Mouse (Mus musculus): ENCODE data around the gene Scgb1b11.
"Not testable (repeated sequence)": the region's sequence is repeated elsewhere in the genome, so short reads cannot be mapped to it uniquely, and the experiment has no call there.

Gene Scgb1b11

GRCm38 (mm10) chr7:32222540-32222939, at the start of gene Scgb1b11:
Gene Scgb1b11 (plus strand): TSS chr7:32222840.
- DNase-seq (ENCODE audit: low spot score in 2 of 2), result not testable (repeated sequence)

GRCm38 (mm10) chr7:32211045-32211444, 11.6 kb upstream of the Scgb1b11 start, which contains the start of gene Scgb2b11:
Gene Scgb2b11 (minus strand): TSS chr7:32211145.
- not testable (repeated sequence) for DNase-seq (ENCODE audit: low spot score in 2 of 2)
